Mouse (Mus musculus) stomach, embryonic 16.5 days (tissue): ENCODE data around the gene G0s2. TPM values are rescaled to one million over a fixed set of nuclear protein-coding genes. Genes with fewer than 3 reads are reported as not detected.
"Not testable (repeated sequence)": the region's sequence is repeated elsewhere in the genome, so short reads cannot be mapped to it uniquely, and the experiment has no call there.

Source experiments
- ATAC-seq: fragments of 200-750 bp; cut with Nextera tagmentation; 2 replicates; pipeline ENCODE4 v1.8.0; 2017; ENCODE audit warnings: moderate number of reproducible peaks, moderate TSS enrichment; ENCODE audit not compliant: insufficient read depth, low FRiP score
- H3K27ac ChIP-seq: fragments of 300-500 bp; sonication (generic); 2 replicates; pipeline ENCODE4 v1.5.1; 2014; ENCODE audit warnings: low read length
- H3K27me3 ChIP-seq: fragments of 300-500 bp; sonication (generic); 2 replicates; pipeline ENCODE4 v1.6.1; 2014; ENCODE audit warnings: low read length, control low read depth, mixed read lengths; ENCODE audit not compliant: control insufficient read depth, insufficient read depth
- H3K36me3 ChIP-seq: fragments of 300-500 bp; sonication (generic); 2 replicates; pipeline ENCODE4 v1.6.1; 2014; ENCODE audit warnings: low read length; ENCODE audit not compliant: control insufficient read depth, insufficient read depth
- H3K4me1 ChIP-seq: fragments of 300-500 bp; sonication (generic); 2 replicates; pipeline ENCODE4 v1.6.1; 2014; ENCODE audit warnings: low read length, control low read depth, mixed read lengths; ENCODE audit not compliant: control insufficient read depth, insufficient read depth
- H3K4me2 ChIP-seq: fragments of 300-500 bp; sonication (generic); 2 replicates; pipeline ENCODE4 v1.6.1; 2014; ENCODE audit warnings: low read depth, low read length, mixed read lengths
- H3K4me3 ChIP-seq: fragments of 300-500 bp; sonication (generic); replicated peaks from 2 replicates; pipeline ENCODE4 v1.5.1; 2014; ENCODE audit warnings: mild to moderate bottlenecking, low read length
- H3K9ac ChIP-seq: fragments of 300-500 bp; sonication (generic); 2 replicates; pipeline ENCODE4 v1.6.1; 2014; ENCODE audit warnings: low read length
- H3K9me3 ChIP-seq: fragments of 300-500 bp; sonication (generic); replicated peaks from 2 replicates; pipeline ENCODE4 v1.6.1; 2016; ENCODE audit warnings: low read length, control low read depth; ENCODE audit not compliant: control insufficient read depth
- WGBS: fragments of 180-500 bp; shearing (Covaris S2); extraction: QIAGEN DNeasy Blood & Tissue Kit; methylation state at CpG from one replicate; pipeline ENCODE4 v1.1.7; 2014; 5-methylcytosine and 5-hydroxymethylcytosine counted together
- polyA plus RNA-seq: library from polyadenylated mRNA; unstranded; fragments of >200 nt; fragmentation: Nextera tagmentation; extraction: Ambion mirVana; gene quantifications from 2 replicates; pipeline ENCODE4 v1.2.1, GENCODE M21; 2015

The G0s2 gene
- polyA plus RNA-seq, 1 experiment from 2014 or later: 46.7 TPM

DNA sequence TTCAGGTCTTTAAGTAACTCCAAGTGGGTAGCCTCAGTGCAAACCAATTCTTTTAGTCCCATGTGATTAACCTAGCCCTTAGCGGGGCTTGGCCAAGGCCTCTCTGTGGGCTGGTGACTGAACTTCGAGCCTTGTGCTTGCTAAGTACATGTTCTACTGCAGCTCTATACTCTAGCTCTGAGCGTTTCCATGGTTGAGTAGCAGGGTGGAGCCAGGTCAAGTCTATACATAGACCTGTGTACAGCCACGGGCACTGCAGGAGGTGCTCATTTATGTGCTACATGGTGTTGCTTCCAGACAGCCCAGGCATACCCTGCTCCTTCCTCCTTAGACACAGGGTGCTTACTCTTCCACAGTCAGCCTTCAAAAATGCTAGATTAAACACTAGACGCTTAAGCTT lies 22.9 kb upstream of the G0s2 start:
- Histone ChIP-seq H3K9ac (no peak overlapping the region), H3K4me1 (no peaks in the 10 kb centered on the region), H3K4me2 (no peak overlapping the region), H3K9me3 (no peaks in the 10 kb centered on the region), H3K36me3 (no peaks in the 10 kb centered on the region), H3K27me3 (no peaks in the 10 kb centered on the region), H3K27ac (no peak overlapping the region), H3K4me3 (no peak overlapping the region)
- ATAC-seq: no peak; the same call in 1 of the 2 replicates
- 72% methylated on average over 5 of the region's 5 CpGs for WGBS

DNA sequence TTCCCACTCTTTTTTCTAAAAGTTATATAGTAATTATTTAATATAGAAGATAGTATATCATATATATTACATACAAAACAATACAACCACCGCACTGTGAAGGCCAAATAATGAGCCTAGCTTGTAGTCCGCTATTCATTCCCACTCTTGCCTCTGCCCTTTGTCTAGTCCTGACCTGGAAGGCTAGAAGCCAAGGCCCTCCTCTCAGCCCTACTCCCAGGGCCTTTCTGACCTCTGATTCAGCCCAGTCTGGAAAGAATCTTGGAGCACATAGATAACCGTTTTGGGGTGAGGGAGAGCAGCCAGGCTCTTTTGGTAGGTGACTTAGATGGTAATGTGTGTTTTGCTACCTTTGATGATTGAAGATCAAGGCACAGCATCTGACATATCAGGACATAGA lies 20.9 kb upstream of the G0s2 start:
- no peak for ATAC-seq
- no peak overlapping the region for H3K9ac ChIP-seq
- no peak overlapping the region for H3K4me3 ChIP-seq
- no peak overlapping the region for H3K27ac ChIP-seq
- H3K4me1 ChIP-seq: no peaks in the 10 kb centered on the region
- no peaks in the 10 kb centered on the region for H3K9me3 ChIP-seq
- no peak overlapping the region for H3K4me2 ChIP-seq
- 63% methylated on average over 3 of the region's 3 CpGs for WGBS
- H3K36me3 ChIP-seq: no peaks in the 10 kb centered on the region
- no peaks in the 10 kb centered on the region for H3K27me3 ChIP-seq

DNA sequence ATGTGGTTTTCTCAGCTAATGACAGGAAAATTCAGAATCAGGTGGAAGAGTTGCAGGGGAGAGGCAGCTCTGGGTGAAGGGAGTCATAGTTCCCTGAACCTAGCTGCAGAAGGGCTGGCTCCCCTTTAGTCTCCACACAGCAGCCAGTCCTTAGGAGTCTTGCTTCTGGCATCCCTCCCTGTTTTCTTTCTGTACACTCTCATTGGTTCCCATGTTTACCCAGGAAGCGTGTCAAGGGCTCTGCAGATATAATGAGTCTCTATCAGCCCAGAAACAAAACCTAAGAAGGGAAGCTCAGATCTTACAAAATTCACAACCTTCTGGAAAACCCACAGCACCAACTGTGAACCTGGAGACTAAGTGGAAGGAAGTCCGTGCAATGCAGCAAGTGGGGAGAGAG lies 20.0 kb upstream of the G0s2 start:
- H3K27me3 ChIP-seq: no peaks in the 10 kb centered on the region
- no peak for ATAC-seq

GRCm38 (mm10) chr1:193290686-193291085 lies 17.7 kb upstream of the G0s2 start:
- ATAC-seq: no peak
- Histone ChIP-seq H3K4me3 (no peak overlapping the region), H3K9ac (no peak overlapping the region), H3K27me3 (no peaks in the 10 kb centered on the region), H3K9me3 (no peaks in the 10 kb centered on the region), H3K27ac (no peak overlapping the region), H3K36me3 (no peaks in the 10 kb centered on the region), H3K4me2 (no peak overlapping the region), H3K4me1 (no peaks in the 10 kb centered on the region)

More for the DNA sequence above, 20.0 kb upstream of the G0s2 start:
- no peak overlapping the region for H3K4me3 ChIP-seq
- no peak overlapping the region for H3K27ac ChIP-seq
- H3K9me3 ChIP-seq: no peaks in the 10 kb centered on the region
- no peaks in the 10 kb centered on the region for H3K36me3 ChIP-seq
- no peak overlapping the region for H3K4me2 ChIP-seq
- no peaks in the 10 kb centered on the region for H3K4me1 ChIP-seq
- H3K9ac ChIP-seq: no peak overlapping the region
- WGBS: 46% methylated on average over 2 of the region's 2 CpGs

- no peaks in the 10 kb centered on the region for H3K27me3 ChIP-seq
- no peak overlapping the region for H3K27ac ChIP-seq
- no peak for ATAC-seq
- no peaks in the 10 kb centered on the region for H3K36me3 ChIP-seq
- H3K9ac ChIP-seq: no peak overlapping the region
- no peak overlapping the region for H3K4me3 ChIP-seq
- no peaks in the 10 kb centered on the region for H3K4me1 ChIP-seq
- H3K9me3 ChIP-seq: no peaks in the 10 kb centered on the region
- no peak overlapping the region for H3K4me2 ChIP-seq
- WGBS: 86% methylated on average over 5 of the region's 5 CpGs
These were observed 16.9 kb upstream of the G0s2 start for GRCm38 (mm10) chr1:193289914-193290313.

GRCm38 (mm10) chr1:193289076-193289475 lies 16.1 kb upstream of the G0s2 start:
- Histone ChIP-seq H3K27me3 (no peaks in the 10 kb centered on the region), H3K4me1 (no peaks in the 10 kb centered on the region), H3K4me2 (no peak overlapping the region), H3K27ac (no peak overlapping the region), H3K9ac (no peak overlapping the region), H3K36me3 (no peaks in the 10 kb centered on the region), H3K9me3 (no peaks in the 10 kb centered on the region), H3K4me3 (no peak overlapping the region)
- no peak for ATAC-seq
- WGBS: 90% methylated on average over 3 of the region's 3 CpGs

DNA sequence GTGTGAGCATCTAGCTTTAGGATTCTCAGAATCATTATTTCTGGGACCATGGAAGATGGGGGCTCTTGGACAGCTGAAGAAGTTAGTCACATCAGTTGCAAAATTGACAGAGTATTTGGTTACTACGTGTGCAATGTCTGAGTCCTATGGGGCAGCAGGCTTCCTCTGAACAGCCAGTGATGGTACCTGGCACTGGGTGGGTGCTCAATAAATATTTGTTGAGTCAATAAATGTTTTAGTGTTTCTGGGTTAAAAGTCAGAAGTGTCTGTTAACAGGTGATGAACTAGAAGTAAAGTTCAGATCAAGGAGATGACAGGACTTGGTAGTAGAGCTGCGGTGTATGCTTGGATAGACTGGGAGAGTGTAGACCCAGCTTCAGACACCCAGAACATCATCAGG lies 14.6 kb upstream of the G0s2 start:
- Histone ChIP-seq H3K27ac (no peak overlapping the region), H3K4me2 (no peak overlapping the region), H3K4me1 (no peaks in the 10 kb centered on the region), H3K36me3 (no peaks in the 10 kb centered on the region), H3K9me3 (no peaks in the 10 kb centered on the region), H3K27me3 (no peaks in the 10 kb centered on the region), H3K9ac (no peak overlapping the region), H3K4me3 (no peak overlapping the region)
- no peak for ATAC-seq
- 45% methylated on average over 2 of the region's 2 CpGs for WGBS

- H3K9me3 ChIP-seq, H3K4me1 ChIP-seq, H3K4me3 ChIP-seq, H3K36me3 ChIP-seq, H3K9ac ChIP-seq, H3K4me2 ChIP-seq, H3K27me3 ChIP-seq, H3K27ac ChIP-seq, ATAC-seq: not testable (repeated sequence)
- WGBS: 80% methylated on average over 3 of the region's 3 CpGs
These were observed 12.8 kb upstream of the G0s2 start for GRCm38 (mm10) chr1:193285766-193286325.

DNA sequence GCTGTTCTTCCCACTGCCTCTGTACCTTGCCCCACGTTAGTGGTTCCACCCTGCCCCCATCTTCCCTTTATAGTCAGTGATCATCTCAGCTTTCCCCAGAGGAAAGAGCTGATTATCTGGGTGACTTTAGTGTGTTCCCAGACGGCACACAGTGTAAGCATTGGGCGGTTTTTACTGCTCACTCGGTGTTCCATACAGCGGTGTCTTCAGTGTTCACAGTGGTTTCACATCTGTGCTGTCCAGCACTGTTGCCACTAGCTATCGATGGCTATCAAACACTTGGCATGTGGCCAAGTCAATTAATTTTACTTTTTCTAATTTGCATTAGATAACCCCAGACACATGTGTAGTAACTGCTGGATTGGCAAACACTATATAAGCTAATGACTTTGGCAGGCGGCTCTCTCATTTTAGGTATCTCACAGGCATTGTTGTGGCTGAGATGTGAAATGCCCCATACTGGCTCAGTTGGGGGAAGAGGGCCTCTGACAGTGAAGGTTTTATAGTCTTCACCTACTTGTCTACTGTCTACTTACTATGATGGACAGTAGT lies 11.3 kb upstream of the G0s2 start:
- no peaks in the 10 kb centered on the region for H3K9me3 ChIP-seq
- H3K4me2 ChIP-seq: no peak overlapping the region
- no peak overlapping the region for H3K4me3 ChIP-seq
- 78% methylated on average over 7 of the region's 7 CpGs for WGBS
- no peaks in the 10 kb centered on the region for H3K27me3 ChIP-seq
- H3K36me3 ChIP-seq: no peaks in the 10 kb centered on the region
- H3K27ac ChIP-seq: no peak overlapping the region
- ATAC-seq: no peak
- H3K9ac ChIP-seq: no peak overlapping the region
- no peaks in the 10 kb centered on the region for H3K4me1 ChIP-seq
